Mouse (Mus musculus): ENCODE measurements around the gene Hdgf. TPM values are rescaled to one million over a fixed set of nuclear protein-coding genes. Genes with fewer than 3 reads are reported as not detected.

The Hdgf gene
- polyA plus RNA-seq, 1 experiment from 2014 or later = 258 TPM

- WGBS = under 1% methylated on average over 27 of the region's 27 CpGs
- no peaks in the 10 kb centered on the region for H3K27me3 ChIP-seq
- H3K9me3 ChIP-seq = no peaks in the 10 kb centered on the region
- peak overlapping the region; percentile 42 for H3K4me3 ChIP-seq
- peak overlapping the region; percentile 95 for H3K27ac ChIP-seq
- peak; percentile 99 for ATAC-seq (ENCODE audit: borderline replicate concordance, extremely low read depth, low FRiP score, low TSS enrichment)
- H3K4me2 ChIP-seq = peak overlapping the region; percentile 67
- H3K4me1 ChIP-seq = peaks cover 13% of the 10 kb centered on the region; the same call in 1 of the 2 replicates
- H3K9ac ChIP-seq = peak overlapping the region; percentile 52
- no peaks in the 10 kb centered on the region for H3K36me3 ChIP-seq
These were observed 54.6 kb downstream of the Hdgf start for GRCm38 (mm10) chr3:87960586-87961191.

Other genes starting within 250 kb of the Hdgf start
- gene Lrrc71, start 157.7 kb upstream of the Hdgf start, polyA plus RNA-seq (2015; fragmentation: Nextera tagmentation; extraction: Ambion mirVana) = 1.3 and 1.6 TPM in 2 replicates
- gene Ntrk1, start 111.2 kb upstream of the Hdgf start, polyA plus RNA-seq (2015; fragmentation: Nextera tagmentation; extraction: Ambion mirVana) = 1.2 and 2.5 TPM in 2 replicates
- gene Insrr, start 109.4 kb upstream of the Hdgf start, polyA plus RNA-seq (2015; fragmentation: Nextera tagmentation; extraction: Ambion mirVana) = 0.09 and 0.16 TPM in 2 replicates
- 29.4 and 32.4 TPM in 2 replicates for gene Pear1, start 82.0 kb upstream of the Hdgf start, polyA plus RNA-seq (2015; fragmentation: Nextera tagmentation; extraction: Ambion mirVana)
- 0.42 and 1.0 TPM in 2 replicates for gene Sh2d2a, start 59.6 kb upstream of the Hdgf start, polyA plus RNA-seq (2015; fragmentation: Nextera tagmentation; extraction: Ambion mirVana)
- gene Prcc, start 20.7 kb upstream of the Hdgf start, polyA plus RNA-seq (2015; fragmentation: Nextera tagmentation; extraction: Ambion mirVana) = 12.1 and 12.3 TPM in 2 replicates
- gene Mrpl24, start 13.2 kb downstream of the Hdgf start, polyA plus RNA-seq (2015; fragmentation: Nextera tagmentation; extraction: Ambion mirVana) = 70.5 and 70.9 TPM in 2 replicates
- gene Isg20l2, start 24.0 kb downstream of the Hdgf start, polyA plus RNA-seq (2015; fragmentation: Nextera tagmentation; extraction: Ambion mirVana) = 60.1 and 63.0 TPM in 2 replicates
- 18.3 and 18.5 TPM in 2 replicates for gene Rrnad1, start 24.4 kb downstream of the Hdgf start, polyA plus RNA-seq (2015; fragmentation: Nextera tagmentation; extraction: Ambion mirVana)
- 8.1 and 10.4 TPM in 2 replicates for gene Crabp2, start 42.3 kb downstream of the Hdgf start, polyA plus RNA-seq (2015; fragmentation: Nextera tagmentation; extraction: Ambion mirVana)
- 30.1 and 32.4 TPM in 2 replicates for gene Nes, start 64.8 kb downstream of the Hdgf start, polyA plus RNA-seq (2015; fragmentation: Nextera tagmentation; extraction: Ambion mirVana)
- gene Bcan, start 93.9 kb downstream of the Hdgf start, polyA plus RNA-seq (2015; fragmentation: Nextera tagmentation; extraction: Ambion mirVana) = 0.07 and 0.18 TPM in 2 replicates
- 0.07 and 0.23 TPM in 2 replicates for gene Hapln2, start 121.3 kb downstream of the Hdgf start, polyA plus RNA-seq (2015; fragmentation: Nextera tagmentation; extraction: Ambion mirVana)
- gene Gpatch4, start 136.8 kb downstream of the Hdgf start, polyA plus RNA-seq (2015; fragmentation: Nextera tagmentation; extraction: Ambion mirVana) = 30.6 and 31.6 TPM in 2 replicates
- 199 and 215 TPM in 2 replicates for gene Naxe, start 152.2 kb downstream of the Hdgf start, polyA plus RNA-seq (2015; fragmentation: Nextera tagmentation; extraction: Ambion mirVana)
- gene Ttc24, start 172.0 kb downstream of the Hdgf start, polyA plus RNA-seq (2015; fragmentation: Nextera tagmentation; extraction: Ambion mirVana) = not detected in 2 replicates
- 25.2 and 26.6 TPM in 2 replicates for gene Iqgap3, start 175.7 kb downstream of the Hdgf start, polyA plus RNA-seq (2015; fragmentation: Nextera tagmentation; extraction: Ambion mirVana)
- 16.7 and 20.4 TPM in 2 replicates for gene Mef2d, start 236.1 kb downstream of the Hdgf start, polyA plus RNA-seq (2015; fragmentation: Nextera tagmentation; extraction: Ambion mirVana)